ENCODE assay signal across 11 mouse cellular contexts in genomic region chr7:98357324-98357723, GRCm38 (mm10). TPM values are rescaled to one million over a fixed set of nuclear protein-coding genes. Genes with fewer than 3 reads are reported as not detected.
"Had no signal": no experiment of that assay in that cellular context is flagged by ENCODE, and none has a peak within 500 bp of the region (broad histone marks: within the 10 kb centered on the region; RNA-seq: fewer than 3 reads in every experiment).

No protein-coding gene starts in this region.

- H3K27ac ChIP-seq: liver, embryonic 13.5 days; neural tube, embryonic 15.5 days had no signal

- H3K9ac ChIP-seq: liver, embryonic 13.5 days; neural tube, embryonic 15.5 days had no signal

- H3K4me2 ChIP-seq: liver, embryonic 13.5 days had no signal

- H3K27me3 ChIP-seq: neural tube, embryonic 15.5 days had no signal

- H3K4me3 ChIP-seq: liver, embryonic 13.5 days; neural tube, embryonic 15.5 days had no signal

- DNase-seq: kidney, adult 11 months; kidney, postnatal 10 days; layer of hippocampus, postnatal 36 days; liver, embryonic 13.5 days; lung, adult 18-20 months; midbrain, embryonic 14.5 days; right cerebral cortex, adult 18-20 months; right cerebral cortex, postnatal 25 days; thymus, postnatal 4 days had no signal

- H3K9me3 ChIP-seq: liver, embryonic 13.5 days; neural tube, embryonic 15.5 days had no signal

RNA-seq across cellular contexts. Expression of gene Tsku, which starts 3.8 kb away (rescaled TPM):
- total RNA-seq: megakaryocyte-erythroid progenitor cell, adult 5-6 weeks had no signal
